Mouse (Mus musculus): ENCODE data around the gene Slc39a13.

GRCm38 (mm10) chr2:91066455-91066854, 3.8 kb downstream of the Slc39a13 start:
- no peak for TF ChIP-seq POLR2A (IDR thresholded peaks at IDR 0.05; ENCODE audit: extremely low read depth, insufficient read depth, low read length)
- TF ChIP-seq CTCF (IDR thresholded peaks at IDR 0.05; ENCODE audit: low read depth, low read length): no peak
